In genomic region chr7:19755851-19756786, GRCm38 (mm10) we compare ENCODE assay signal across 8 mouse cellular contexts. TPM values are rescaled to one million over a fixed set of nuclear protein-coding genes. Genes with fewer than 3 reads are reported as not detected.
DNase-seq lines count a peak whose midpoint lies in the region; ATAC-seq and TF ChIP-seq lines count a peak whose summit lies in the region.

No protein-coding gene starts in this region.

- H3K9ac ChIP-seq in MEL (ENCODE audit: control insufficient read depth, low read depth, low read length, poor library complexity, severe bottlenecking) = no peak overlapping the region
- peak overlapping the region; percentile 29; the same call in 1 of the 2 replicates for H3K9ac ChIP-seq in heart, postnatal 0 days (replicated peaks; ENCODE audit: low read depth, low read length)
- no peak overlapping the region for H3K9ac ChIP-seq in limb, embryonic 15.5 days

- H3K27me3 ChIP-seq in MEL (ENCODE audit: control insufficient read depth in 1 of 2, insufficient read depth in 2 of 2, low read length in 2 of 2) = no peaks in the 10 kb centered on the region
- H3K27me3 ChIP-seq in heart, postnatal 0 days (ENCODE audit: control insufficient read depth, insufficient read depth, low read length) = no peaks in the 10 kb centered on the region
- no peaks in the 10 kb centered on the region for H3K27me3 ChIP-seq in limb, embryonic 15.5 days

- DNase-seq in MEL (ENCODE audit: low read depth, low spot score) = no peak
- DNase-seq in adrenal gland, postnatal 25 days = peak; percentile 66
- peak; percentile 95 for DNase-seq in heart, postnatal 0 days (ENCODE audit: low spot score)
- no peak for DNase-seq in c-Kit-positive CD71-positive TER-119-positive erythroid progenitor cells, embryonic 14.5 days (ENCODE audit: low spot score)
- DNase-seq in left cerebral cortex, postnatal 36 days (ENCODE audit: low spot score in 2 of 2) = no peak

- intact Hi-C loops in left cerebral cortex, postnatal 36 days (cut with DNase I) = no loop called here

- H3K27ac ChIP-seq in MEL (ENCODE audit: control insufficient read depth, low read depth, low read length) = no peak overlapping the region
- H3K27ac ChIP-seq in heart, postnatal 0 days (ENCODE audit: low read depth) = peak overlapping the region; percentile 97
- peak overlapping the region; percentile 74 for H3K27ac ChIP-seq in limb, embryonic 15.5 days

- 4% methylated on average over 22 of the region's 24 CpGs for WGBS in heart, postnatal 0 days
- 71% methylated on average over 23 of the region's 24 CpGs for WGBS in limb, embryonic 15.5 days

- no peak for TF ChIP-seq CTCF in MEL (IDR thresholded peaks at IDR 0.05 in 2 of 3, conservative IDR thresholded peaks at IDR 0.05 in 1 of 3; ENCODE audit: control insufficient read depth in 1 of 3, insufficient read depth in 1 of 3, low read depth in 2 of 3, low read length in 3 of 3, poor library complexity in 1 of 3, severe bottlenecking in 1 of 3)
- no peak for TF ChIP-seq CTCF in heart, postnatal 0 days (IDR thresholded peaks at IDR 0.05; ENCODE audit: low read depth)

- no peaks in the 10 kb centered on the region for H3K9me3 ChIP-seq in MEL (replicated peaks; ENCODE audit: insufficient read depth, low read length)
- no peaks in the 10 kb centered on the region for H3K9me3 ChIP-seq in heart, postnatal 0 days (replicated peaks; ENCODE audit: control insufficient read depth, low read length)
- no peaks in the 10 kb centered on the region for H3K9me3 ChIP-seq in limb, embryonic 15.5 days

- H3K4me3 ChIP-seq in MEL (ENCODE audit: control insufficient read depth in 1 of 2, insufficient read depth in 1 of 2, low read depth in 2 of 2, low read length in 2 of 2) = no peak overlapping the region
- H3K4me3 ChIP-seq in heart, postnatal 0 days (ENCODE audit: low read depth, low read length) = peak overlapping the region; percentile 6; the same call in 1 of the 2 replicates
- H3K4me3 ChIP-seq in limb, embryonic 15.5 days = no peak overlapping the region

- peaks cover 0 to 6% of the 10 kb centered on the region in 2 experiments; a peak in 2 of 4 replicates for H3K36me3 ChIP-seq in MEL (ENCODE audit: control insufficient read depth in 1 of 2, insufficient read depth in 2 of 2, low read length in 2 of 2)
- H3K36me3 ChIP-seq in heart, postnatal 0 days (replicated peaks; ENCODE audit: control insufficient read depth, insufficient read depth, low read length) = peaks cover 22% of the 10 kb centered on the region
- H3K36me3 ChIP-seq in limb, embryonic 15.5 days = peaks cover 26% of the 10 kb centered on the region

- TF ChIP-seq EP300 in MEL (IDR thresholded peaks at IDR 0.05; ENCODE audit: low read depth in 1 of 2, low read length in 2 of 2) = no peak
- TF ChIP-seq EP300 in heart, postnatal 0 days (IDR thresholded peaks at IDR 0.05; ENCODE audit: low read depth) = peak; percentile 85; the same call in 1 of the 2 replicates

- TF ChIP-seq RAD21 in MEL (IDR thresholded peaks at IDR 0.05; ENCODE audit: low read depth, low read length) = no peak

- no peaks in the 10 kb centered on the region for H3K79me2 ChIP-seq in MEL (ENCODE audit: control insufficient read depth, insufficient read depth, low read length, poor library complexity)

- ATAC-seq in heart, postnatal 0 days (ENCODE audit: insufficient read depth, low read depth) = peak; percentile 89
- peak; percentile 53 for ATAC-seq in limb, embryonic 15.5 days (ENCODE audit: insufficient number of reproducible peaks, low FRiP score, low TSS enrichment, low read depth)
- ATAC-seq in granulocyte monocyte progenitor cell, adult 5-6 weeks (replicated peaks; ENCODE audit: poor library complexity, severe bottlenecking) = no peak
- ATAC-seq in inflammation-experienced regulatory T-cells, adult 6 months = no peak

- TF ChIP-seq POLR2A in MEL (IDR thresholded peaks at IDR 0.05; ENCODE audit: control insufficient read depth in 1 of 2, insufficient read depth in 1 of 2, low read depth in 1 of 2, low read length in 2 of 2, poor library complexity in 1 of 2) = no peak

- H3K4me2 ChIP-seq in heart, postnatal 0 days (ENCODE audit: low read depth, low read length) = peak overlapping the region; percentile 44
- no peak overlapping the region for H3K4me2 ChIP-seq in limb, embryonic 15.5 days

- peaks cover 3 to 14% of the 10 kb centered on the region in 2 experiments for H3K4me1 ChIP-seq in MEL (ENCODE audit: control insufficient read depth in 1 of 2, insufficient read depth in 2 of 2, low read length in 2 of 2)
- peaks cover 56% of the 10 kb centered on the region for H3K4me1 ChIP-seq in heart, postnatal 0 days (ENCODE audit: control insufficient read depth, insufficient read depth)
- H3K4me1 ChIP-seq in limb, embryonic 15.5 days = peaks cover 9% of the 10 kb centered on the region

RNA-seq across cellular contexts. Expression of gene Nectin2, which starts 5.8 kb away (rescaled TPM):
- total RNA-seq in MEL (2012; rRNA removed) = 6.9 TPM in 2 replicates
- polyA plus RNA-seq in MEL (2012; ENCODE audit: insufficient read depth in 1 of 2, insufficient read length in 2 of 2, low read depth in 1 of 2, low replicate concordance in 2 of 2, missing spikeins in 1 of 2) = 10 to 100 TPM in 1 of 2 experiments, not detected in 1; 25.6 TPM
- total RNA-seq in adrenal gland, postnatal 25 days (2021) = 62.3 and 66.9 TPM in 2 replicates
- total RNA-seq in heart, postnatal 0 days (2014; rRNA removed; ENCODE audit: low replicate concordance) = 76.5 and 81.3 TPM in 2 replicates
- polyA plus RNA-seq in heart, postnatal 0 days (2015; fragmentation: Nextera tagmentation; extraction: Ambion mirVana) = 43.6 and 44.8 TPM in 2 replicates
- polyA plus RNA-seq in limb, embryonic 15.5 days (2015; fragmentation: Nextera tagmentation; extraction: Ambion mirVana) = 84.5 and 85.1 TPM in 2 replicates
- total RNA-seq in granulocyte monocyte progenitor cell, adult 5-6 weeks (2014; fragmentation: Nextera tagmentation) = 1.7 and 2.0 TPM in 2 replicates
- 1.6 and 1.8 TPM in 2 replicates for total RNA-seq in granulocyte monocyte progenitor cell, adult 5-6 weeks (2017)
- 1 to 10 TPM; 7.2 to 9.3 TPM for total RNA-seq in left cerebral cortex, postnatal 36 days (2021)
- 1 to 10 TPM in 1 of 3 experiments, under 1 TPM in 1, not detected in 1; 0.13 to 1.0 TPM for polyA plus RNA-seq in inflammation-experienced regulatory T-cells, adult 6 months (2017; shearing (Covaris generic))

RNA-seq across cellular contexts. Expression of gene Bcam, which starts 14.7 kb away (rescaled TPM):
- 2.6 and 3.2 TPM in 2 replicates for total RNA-seq in MEL (2012; rRNA removed)
- 1 to 10 TPM in 1 of 2 experiments, not detected in 1; 8.1 TPM for polyA plus RNA-seq in MEL (2012; ENCODE audit: insufficient read depth in 1 of 2, insufficient read length in 2 of 2, low read depth in 1 of 2, low replicate concordance in 2 of 2, missing spikeins in 1 of 2)
- total RNA-seq in adrenal gland, postnatal 25 days (2021) = 37.2 TPM in 2 replicates
- 697 and 786 TPM in 2 replicates for total RNA-seq in heart, postnatal 0 days (2014; rRNA removed; ENCODE audit: low replicate concordance)
- polyA plus RNA-seq in heart, postnatal 0 days (2015; fragmentation: Nextera tagmentation; extraction: Ambion mirVana) = 293 and 303 TPM in 2 replicates
- 120 and 150 TPM in 2 replicates for polyA plus RNA-seq in limb, embryonic 15.5 days (2015; fragmentation: Nextera tagmentation; extraction: Ambion mirVana)
- total RNA-seq in granulocyte monocyte progenitor cell, adult 5-6 weeks (2014; fragmentation: Nextera tagmentation) = not detected in 2 replicates
- not detected in 2 replicates for total RNA-seq in granulocyte monocyte progenitor cell, adult 5-6 weeks (2017)
- total RNA-seq in left cerebral cortex, postnatal 36 days (2021) = 10 to 100 TPM; 12.2 to 13.1 TPM
- 1 to 10 TPM; 1.1 to 2.3 (median 1.2) TPM for polyA plus RNA-seq in inflammation-experienced regulatory T-cells, adult 6 months (2017; shearing (Covaris generic))

RNA-seq across cellular contexts. Expression of gene Cblc, which starts 40.5 kb away (rescaled TPM):
- not detected in 2 replicates for total RNA-seq in MEL (2012; rRNA removed)
- polyA plus RNA-seq in MEL (2012; ENCODE audit: insufficient read depth in 1 of 2, insufficient read length in 2 of 2, low read depth in 1 of 2, low replicate concordance in 2 of 2, missing spikeins in 1 of 2) = not detected
- total RNA-seq in adrenal gland, postnatal 25 days (2021) = 0.55 TPM in 1 of 2 replicates, not detected in the other
- 0.35 TPM in 1 of 2 replicates, not detected in the other for total RNA-seq in heart, postnatal 0 days (2014; rRNA removed; ENCODE audit: low replicate concordance)
- 0.36 and 0.37 TPM in 2 replicates for polyA plus RNA-seq in heart, postnatal 0 days (2015; fragmentation: Nextera tagmentation; extraction: Ambion mirVana)
- polyA plus RNA-seq in limb, embryonic 15.5 days (2015; fragmentation: Nextera tagmentation; extraction: Ambion mirVana) = 14.6 and 15.2 TPM in 2 replicates
- not detected in 2 replicates for total RNA-seq in granulocyte monocyte progenitor cell, adult 5-6 weeks (2014; fragmentation: Nextera tagmentation)
- not detected in 2 replicates for total RNA-seq in granulocyte monocyte progenitor cell, adult 5-6 weeks (2017)
- total RNA-seq in left cerebral cortex, postnatal 36 days (2021) = not detected
- under 1 TPM in 1 of 3 experiments, not detected in 2; 0.68 TPM for polyA plus RNA-seq in inflammation-experienced regulatory T-cells, adult 6 months (2017; shearing (Covaris generic))

RNA-seq across cellular contexts. Expression of gene Tomm40, which starts 40.9 kb away (rescaled TPM):
- total RNA-seq in MEL (2012; rRNA removed) = 288 and 294 TPM in 2 replicates
- polyA plus RNA-seq in MEL (2012; ENCODE audit: insufficient read depth in 1 of 2, insufficient read length in 2 of 2, low read depth in 1 of 2, low replicate concordance in 2 of 2, missing spikeins in 1 of 2) = 100 to 1,000 TPM in 1 of 2 experiments, not detected in 1; 403 TPM
- total RNA-seq in adrenal gland, postnatal 25 days (2021) = 96.1 and 115 TPM in 2 replicates
- total RNA-seq in heart, postnatal 0 days (2014; rRNA removed; ENCODE audit: low replicate concordance) = 170 and 172 TPM in 2 replicates
- polyA plus RNA-seq in heart, postnatal 0 days (2015; fragmentation: Nextera tagmentation; extraction: Ambion mirVana) = 164 and 166 TPM in 2 replicates
- 129 and 139 TPM in 2 replicates for polyA plus RNA-seq in limb, embryonic 15.5 days (2015; fragmentation: Nextera tagmentation; extraction: Ambion mirVana)
- total RNA-seq in granulocyte monocyte progenitor cell, adult 5-6 weeks (2014; fragmentation: Nextera tagmentation) = 70.2 and 76.7 TPM in 2 replicates
- total RNA-seq in granulocyte monocyte progenitor cell, adult 5-6 weeks (2017) = 36.2 and 47.0 TPM in 2 replicates
- 100 to 1,000 TPM; 113 to 125 TPM for total RNA-seq in left cerebral cortex, postnatal 36 days (2021)
- 10 to 100 TPM in 1 of 3 experiments, 1 to 10 TPM in 2; 7.3 to 10.5 (median 8.0) TPM for polyA plus RNA-seq in inflammation-experienced regulatory T-cells, adult 6 months (2017; shearing (Covaris generic))

RNA-seq across cellular contexts. Expression of gene Apoe, which starts 57.1 kb away (rescaled TPM):
- 22.6 and 33.3 TPM in 2 replicates for total RNA-seq in MEL (2012; rRNA removed)
- polyA plus RNA-seq in MEL (2012; ENCODE audit: insufficient read depth in 1 of 2, insufficient read length in 2 of 2, low read depth in 1 of 2, low replicate concordance in 2 of 2, missing spikeins in 1 of 2) = 10 to 100 TPM in 1 of 2 experiments, not detected in 1; 61.4 TPM
- total RNA-seq in adrenal gland, postnatal 25 days (2021) = 714 and 971 TPM in 2 replicates
- 369 and 373 TPM in 2 replicates for total RNA-seq in heart, postnatal 0 days (2014; rRNA removed; ENCODE audit: low replicate concordance)
- polyA plus RNA-seq in heart, postnatal 0 days (2015; fragmentation: Nextera tagmentation; extraction: Ambion mirVana) = 471 and 552 TPM in 2 replicates
- 409 and 468 TPM in 2 replicates for polyA plus RNA-seq in limb, embryonic 15.5 days (2015; fragmentation: Nextera tagmentation; extraction: Ambion mirVana)
- total RNA-seq in granulocyte monocyte progenitor cell, adult 5-6 weeks (2014; fragmentation: Nextera tagmentation) = 21.9 and 23.5 TPM in 2 replicates
- 59.3 and 90.6 TPM in 2 replicates for total RNA-seq in granulocyte monocyte progenitor cell, adult 5-6 weeks (2017)
- total RNA-seq in left cerebral cortex, postnatal 36 days (2021) = 1,000 to 10,000 TPM; 1,886 to 2,087 TPM
- 10 to 100 TPM in 2 of 3 experiments, 1 to 10 TPM in 1; 8.7 to 11.9 (median 10.6) TPM for polyA plus RNA-seq in inflammation-experienced regulatory T-cells, adult 6 months (2017; shearing (Covaris generic))

Comparison
In these comparisons a context has a peak if more than half of its experiments do, and no peak if none do; other contexts are left out.
1. DNase-seq: peak in adrenal gland, postnatal 25 days (single experiment) and heart, postnatal 0 days (single experiment); none in MEL (single experiment), c-Kit-positive CD71-positive TER-119-positive erythroid progenitor cells, embryonic 14.5 days (single experiment) and left cerebral cortex, postnatal 36 days (0 of 2).
2. ATAC-seq: peak in heart, postnatal 0 days (single experiment) and limb, embryonic 15.5 days (single experiment); none in granulocyte monocyte progenitor cell, adult 5-6 weeks (single experiment) and inflammation-experienced regulatory T-cells, adult 6 months (single experiment).
3. RNA of gene Bcam, which starts 14.7 kb away (total RNA-seq): 697 to 786 TPM in heart, postnatal 0 days; 37.2 TPM in adrenal gland, postnatal 25 days, 12.2 to 13.1 TPM in left cerebral cortex, postnatal 36 days, 2.6 to 3.2 TPM in MEL and not detected in granulocyte monocyte progenitor cell, adult 5-6 weeks; every median in the first group is over 10 times any median in the second.